Mouse (Mus musculus): ENCODE results near the gene Gbp7. TPM values are rescaled to one million over a fixed set of nuclear protein-coding genes. Genes with fewer than 3 reads are reported as not detected.

Gbp7 gene
- polyA plus RNA-seq (2014; fragmentation: Illumina TruSeq; extraction: RNeasy Lipid Tissue Mini Kit (QIAGEN cat#74804); ENCODE audit: low read depth, low replicate concordance): 9.1 TPM

DNA sequence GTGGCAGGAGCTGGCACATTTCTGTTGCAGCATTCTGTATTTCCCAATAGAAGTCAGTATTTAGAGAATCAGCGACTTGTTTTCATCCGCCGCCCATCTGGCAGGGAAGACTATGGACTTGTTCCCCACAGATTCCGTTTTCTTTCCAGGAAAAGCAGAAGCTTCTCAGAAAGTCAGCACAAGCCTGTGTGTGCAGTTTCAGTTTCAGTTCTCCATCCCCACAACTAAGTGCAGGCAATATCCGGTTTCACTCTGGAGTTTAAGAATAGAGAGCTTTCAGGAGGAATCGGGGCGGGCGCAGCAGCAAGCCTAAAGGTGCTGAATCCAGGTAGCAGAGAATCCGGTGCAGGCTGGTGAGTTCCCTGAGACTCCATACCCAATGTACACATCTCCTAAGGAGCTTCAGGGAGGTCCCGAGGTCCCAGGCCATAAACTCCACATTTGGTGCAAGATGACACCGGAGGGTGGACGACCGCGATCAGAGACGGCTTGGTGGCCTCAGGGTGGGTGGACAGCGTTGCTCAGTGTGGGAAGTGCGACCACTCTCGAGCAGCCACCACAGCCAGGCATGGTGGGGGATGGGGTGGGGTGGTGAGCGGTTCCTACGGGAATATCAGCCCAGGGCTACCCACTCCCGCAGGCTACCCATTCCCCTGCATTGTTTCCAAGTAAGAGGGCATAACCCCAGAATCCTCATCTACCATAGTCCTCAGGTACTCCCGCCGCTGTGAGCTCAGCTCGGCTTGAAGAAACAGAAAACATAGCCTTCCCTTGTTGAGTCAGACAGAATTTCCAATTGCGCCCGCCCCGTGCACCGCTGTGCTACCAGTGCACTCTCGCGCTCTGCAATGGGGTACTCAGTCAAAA is at the start of gene Gbp7:
Gene Gbp7 (plus strand): TSS at position 256 of the 867 bp plus-strand sequence.

DNA sequence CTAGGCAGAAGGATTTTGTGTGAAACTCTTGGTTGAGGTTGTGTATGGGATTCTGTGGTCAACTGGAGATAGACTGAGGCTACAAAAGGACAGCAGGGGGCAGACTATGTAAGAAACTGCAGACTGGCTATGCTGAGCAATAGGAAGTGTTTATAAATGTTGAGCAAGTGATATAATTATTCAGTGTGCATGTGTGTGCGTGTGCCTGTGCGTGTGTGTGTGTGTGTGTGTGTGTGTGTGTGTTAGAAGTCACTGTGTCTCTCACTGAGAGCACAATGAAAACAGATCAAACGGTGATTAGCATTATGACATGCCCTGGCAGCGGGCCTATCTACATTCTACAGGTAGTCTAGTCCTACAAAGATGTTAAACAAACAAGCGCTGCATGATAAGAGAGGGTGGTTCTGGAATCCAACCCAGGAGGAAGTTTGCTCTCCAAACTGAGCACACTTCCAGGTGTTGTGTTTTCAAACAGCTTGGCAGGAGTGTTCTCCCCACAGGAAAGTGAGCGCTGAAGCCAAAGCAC is 36.5 kb upstream of the Gbp7 start, which contains the start of gene Gbp5:
Gene Gbp5 (plus strand): TSS at position 443 of the 526 bp plus-strand sequence.

DNA sequence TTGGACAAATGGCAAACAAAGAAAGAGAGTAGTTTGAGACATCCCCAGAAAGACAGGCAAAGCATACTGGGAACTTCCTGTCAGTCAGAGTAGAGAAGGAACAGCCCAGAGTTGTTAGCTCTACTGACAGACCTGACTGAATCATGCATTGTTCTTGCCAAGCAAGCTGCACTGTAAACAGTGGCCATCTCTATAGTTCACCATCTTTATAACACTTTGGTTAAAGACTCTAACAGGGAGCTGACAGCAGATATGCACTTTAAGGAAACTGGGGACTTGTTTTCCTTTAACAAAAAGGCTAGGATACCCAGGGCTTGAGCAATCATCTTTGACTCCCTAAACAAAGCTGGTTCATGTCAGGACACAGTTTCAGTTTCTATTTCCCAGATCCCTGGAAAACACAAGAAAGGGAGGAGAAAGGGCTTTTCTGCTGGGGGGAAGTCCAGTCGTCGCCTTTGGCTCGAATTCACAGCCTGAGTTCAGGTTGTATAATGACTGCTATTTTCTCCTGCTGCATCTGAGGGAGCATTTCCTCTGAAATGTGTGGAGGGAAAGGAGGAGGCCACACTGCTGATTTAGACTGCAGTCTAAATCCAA is 29.6 kb downstream of the Gbp7 start, which contains the start of gene Gbp3:
Gene Gbp3 (plus strand): TSS at position 395 of the 597 bp plus-strand sequence.

DNA sequence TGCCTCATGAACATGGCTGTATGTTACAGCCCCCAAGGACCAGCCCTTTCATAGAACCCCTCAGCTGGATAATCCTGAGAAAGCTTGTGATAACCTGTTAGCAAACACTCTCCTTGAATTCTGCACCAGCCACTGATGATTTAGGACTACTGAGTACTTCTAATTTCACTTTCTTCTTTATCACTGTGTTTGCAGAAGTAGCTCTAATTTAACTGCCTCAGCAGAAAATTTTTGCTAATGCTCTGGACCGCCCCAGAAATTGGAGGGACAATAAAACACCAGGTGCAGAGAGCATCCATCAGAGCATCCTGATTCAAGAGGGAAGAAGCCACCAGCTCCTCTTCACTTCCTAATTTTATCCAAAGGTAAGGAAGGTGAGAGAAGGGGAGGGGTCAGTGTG is 64.4 kb downstream of the Gbp7 start, which contains the start of gene Gbp2b:
Gene Gbp2b (plus strand): TSS at position 301 of the 400 bp plus-strand sequence.

Other genes with a start within 250 kb of the Gbp7 start
- gene Pdlim5, start 134.6 kb upstream of the Gbp7 start, polyA plus RNA-seq (2014; fragmentation: Illumina TruSeq; extraction: RNeasy Lipid Tissue Mini Kit (QIAGEN cat#74804); ENCODE audit: low read depth, low replicate concordance): 762 TPM
- gene Gbp5, start 36.4 kb upstream of the Gbp7 start, polyA plus RNA-seq (2014; fragmentation: Illumina TruSeq; extraction: RNeasy Lipid Tissue Mini Kit (QIAGEN cat#74804); ENCODE audit: low read depth, low replicate concordance): 6.3 TPM
- gene Gbp3, start 29.7 kb downstream of the Gbp7 start, polyA plus RNA-seq (2014; fragmentation: Illumina TruSeq; extraction: RNeasy Lipid Tissue Mini Kit (QIAGEN cat#74804); ENCODE audit: low read depth, low replicate concordance): 12.1 TPM
- gene Gbp2b, start 64.5 kb downstream of the Gbp7 start, polyA plus RNA-seq (2014; fragmentation: Illumina TruSeq; extraction: RNeasy Lipid Tissue Mini Kit (QIAGEN cat#74804); ENCODE audit: low read depth, low replicate concordance): not detected
- 17.9 TPM for gene Gbp2, start 90.3 kb downstream of the Gbp7 start, polyA plus RNA-seq (2014; fragmentation: Illumina TruSeq; extraction: RNeasy Lipid Tissue Mini Kit (QIAGEN cat#74804); ENCODE audit: low read depth, low replicate concordance)
- gene Kyat3, start 170.7 kb downstream of the Gbp7 start, polyA plus RNA-seq (2014; fragmentation: Illumina TruSeq; extraction: RNeasy Lipid Tissue Mini Kit (QIAGEN cat#74804); ENCODE audit: low read depth, low replicate concordance): 45.7 TPM
- 26.1 TPM for gene Gtf2b, start 234.7 kb downstream of the Gbp7 start, polyA plus RNA-seq (2014; fragmentation: Illumina TruSeq; extraction: RNeasy Lipid Tissue Mini Kit (QIAGEN cat#74804); ENCODE audit: low read depth, low replicate concordance)

Measured in heart, adult 10 weeks (tissue).